Mouse (Mus musculus): ENCODE data around the gene Fndc10. TPM values are rescaled to one million over a fixed set of nuclear protein-coding genes. Genes with fewer than 3 reads are reported as not detected.

The Fndc10 gene
- 2.0 TPM for polyA plus RNA-seq (2014; fragmentation: Illumina TruSeq; extraction: RNeasy Lipid Tissue Mini Kit (QIAGEN cat#74804); ENCODE audit: low read depth, low replicate concordance)

DNA sequence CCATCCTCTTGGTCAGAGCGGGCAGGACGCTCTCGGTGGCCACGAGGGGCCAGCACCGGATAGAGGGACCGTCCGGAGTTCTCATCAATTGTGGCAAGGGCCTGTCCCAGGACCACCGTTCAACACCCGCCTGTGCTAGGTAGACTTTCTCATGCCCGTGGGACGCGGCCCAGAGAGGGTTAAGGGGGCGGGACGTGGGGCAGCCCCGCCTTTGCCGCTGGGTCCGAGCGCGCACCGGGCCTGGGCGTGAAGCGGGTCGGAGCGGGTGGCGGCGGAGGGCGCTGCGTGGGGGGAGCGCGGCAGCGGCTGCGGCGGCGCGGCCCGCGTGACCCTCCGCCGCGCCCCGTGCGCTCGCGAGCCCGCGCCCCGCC, at the start of gene Fndc10:
Gene Fndc10 (plus strand): TSS at position 232 of the 371 bp plus-strand sequence.

DNA sequence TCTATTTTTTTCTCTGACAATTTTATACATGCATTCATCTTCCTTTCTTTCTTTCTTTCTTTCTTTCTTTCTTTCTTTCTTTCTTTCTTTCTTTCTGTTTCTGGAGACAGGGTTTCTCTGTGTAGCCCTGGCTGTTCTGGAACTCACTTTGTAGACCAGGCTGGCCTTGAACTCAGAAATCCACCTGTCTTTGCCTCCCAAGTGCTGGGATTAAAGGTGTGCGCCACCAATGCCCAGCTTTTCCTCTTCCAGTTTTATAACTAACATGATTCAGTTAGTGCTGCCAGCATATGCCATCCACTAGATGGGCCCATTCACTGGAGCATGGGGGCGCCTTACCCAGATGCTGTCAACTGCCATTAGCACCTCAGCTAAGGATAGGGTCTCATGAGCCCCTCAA, 48.8 kb upstream of the Fndc10 start, which contains the start of gene Gm10563:
Gene Gm10563 (minus strand): TSS at position 101 of the 400 bp plus-strand sequence.

DNA sequence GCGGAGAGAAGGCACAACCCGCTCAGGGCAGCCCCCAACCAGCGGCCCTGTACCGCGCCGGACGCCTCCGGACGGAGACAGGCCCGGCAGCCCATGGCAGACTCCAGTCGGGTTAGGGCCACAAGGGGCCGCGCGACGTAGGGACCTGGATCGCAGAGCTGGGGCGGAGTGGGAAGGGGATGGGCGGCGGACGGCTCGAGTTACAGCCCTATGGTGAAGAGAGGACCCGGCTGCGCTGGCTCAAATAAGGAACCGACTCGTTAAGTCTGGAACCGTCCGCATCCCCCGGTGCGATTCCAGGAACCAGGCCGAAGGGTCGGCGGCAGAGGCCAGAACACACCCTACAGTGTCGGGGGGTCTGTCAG, 41.1 kb upstream of the Fndc10 start, which contains the start of gene Mmp23:
Gene Mmp23 (minus strand): TSS at position 299 of the 365 bp plus-strand sequence.

DNA sequence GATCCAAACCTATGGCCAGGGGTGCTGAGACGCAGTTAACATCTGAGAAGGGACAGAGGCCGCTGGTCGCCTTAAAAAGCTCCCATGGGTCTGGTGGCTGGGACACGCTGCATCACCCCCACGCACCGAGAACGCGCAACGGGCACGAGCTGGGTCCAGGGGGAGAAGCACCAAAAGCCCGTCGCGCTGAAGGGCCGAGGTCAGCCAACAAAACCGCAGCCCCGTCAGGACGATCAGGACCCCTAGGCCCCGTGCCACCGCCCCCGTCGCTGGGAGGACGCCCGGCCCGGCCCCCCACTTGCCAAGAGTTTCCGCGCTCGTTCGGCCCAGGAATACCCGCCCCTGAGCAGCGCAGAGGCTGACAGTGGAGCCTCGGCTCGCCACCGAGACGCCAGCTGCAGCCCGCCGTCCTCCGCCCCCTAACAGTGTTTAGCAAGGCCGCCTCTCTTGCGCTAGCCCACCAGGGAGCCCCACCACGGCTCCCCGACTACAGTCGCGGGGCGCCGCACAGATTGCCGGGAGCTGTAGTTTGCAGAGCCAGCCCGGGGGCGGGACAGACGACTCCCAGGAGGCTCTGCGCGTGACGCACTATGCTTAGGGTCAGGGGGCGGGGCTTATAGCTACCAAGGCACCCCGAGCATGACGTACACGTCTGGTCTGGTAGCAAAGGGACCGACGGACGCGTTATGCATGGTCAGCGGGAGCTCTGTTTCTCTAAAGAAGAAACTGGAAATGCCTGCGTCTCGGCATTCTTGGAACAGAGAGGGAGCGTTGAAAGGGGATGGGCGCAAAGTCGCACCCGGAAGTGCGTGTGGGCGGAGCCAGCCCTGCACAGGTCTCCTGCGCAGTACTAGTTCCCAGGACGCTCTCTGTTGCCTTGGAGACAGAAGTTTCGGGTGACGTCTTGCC, 25.2 kb upstream of the Fndc10 start, which contains the start of gene Mib2:
Gene Mib2 (minus strand): TSS at position 510 of the 909 bp plus-strand sequence.

DNA sequence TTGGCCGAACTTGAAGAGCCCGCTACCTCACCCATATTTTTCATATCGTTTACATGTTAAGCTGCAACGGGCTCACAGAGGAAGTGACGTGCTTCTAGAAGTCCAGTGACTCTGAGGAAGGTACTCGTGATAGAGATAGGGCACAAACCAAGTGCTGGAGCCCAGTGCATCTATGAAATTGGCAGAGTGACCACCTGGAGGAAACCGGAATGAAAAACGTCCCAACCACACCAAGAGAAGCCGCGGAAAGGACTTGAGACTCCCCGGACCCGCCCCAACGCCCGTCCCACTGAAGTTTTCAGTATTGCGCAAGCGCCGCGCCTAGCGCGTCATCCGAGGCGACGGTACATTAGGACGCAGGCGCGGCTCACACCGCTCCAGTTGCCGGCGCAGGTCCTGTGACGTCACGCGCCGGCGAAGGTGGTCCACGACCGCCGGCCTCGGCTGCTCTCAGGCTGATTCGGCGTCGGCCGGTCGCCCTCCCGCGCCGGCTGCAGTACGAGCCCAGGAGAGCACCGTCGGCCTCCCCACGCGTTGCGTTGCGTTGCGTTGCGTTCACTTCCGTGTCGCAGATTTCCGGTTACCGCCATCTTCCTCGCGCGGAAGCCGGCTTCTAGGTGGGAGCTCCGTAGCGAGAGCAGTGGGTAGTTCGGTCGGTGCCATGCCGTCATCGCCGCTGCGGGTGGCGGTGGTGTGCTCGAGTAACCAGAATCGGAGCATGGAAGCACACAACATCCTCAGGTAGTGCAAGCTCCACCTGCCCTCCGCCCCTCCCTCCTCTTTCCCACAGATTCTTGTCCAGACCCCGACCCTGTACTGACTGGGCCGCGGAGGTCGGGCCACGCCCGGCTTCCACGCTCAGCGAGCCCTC, 10.8 kb downstream of the Fndc10 start, which contains the start of gene Ssu72:
Gene Ssu72 (plus strand): TSS at position 80 of the 871 bp plus-strand sequence.

DNA sequence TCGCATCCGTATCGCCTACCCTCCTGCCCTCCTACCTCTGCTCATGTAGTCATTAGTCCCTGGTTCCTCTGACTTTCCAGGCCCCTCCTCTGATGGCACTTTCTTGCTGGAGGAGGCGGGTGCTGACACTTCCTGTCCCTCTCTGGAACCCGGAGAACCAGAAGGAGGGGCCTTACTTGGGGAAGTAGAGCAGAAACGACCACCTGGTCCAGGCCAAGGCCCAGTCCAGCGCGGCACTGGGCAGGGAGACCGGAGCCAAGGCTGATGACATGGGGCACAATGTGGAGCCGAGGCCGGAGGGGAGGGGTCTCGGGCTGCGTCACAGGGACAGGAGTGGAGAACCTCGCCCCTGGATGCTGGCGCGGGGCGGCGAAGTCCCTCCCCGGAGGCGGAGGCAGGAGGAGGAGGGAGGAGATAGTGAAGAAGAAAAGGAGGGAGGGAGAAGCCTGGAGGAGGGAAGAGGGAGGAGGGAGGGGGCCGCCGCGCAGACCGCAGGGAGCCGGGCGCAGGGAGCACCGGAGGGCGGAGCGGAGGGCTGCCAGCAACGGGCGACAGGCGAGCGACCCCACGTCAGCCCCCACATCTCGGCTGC, 40.3 kb downstream of the Fndc10 start, which contains the start of gene Tmem240:
Gene Tmem240 (plus strand): TSS at position 451 of the 592 bp plus-strand sequence.

Other genes with a start within 250 kb of the Fndc10 start
- gene Tmem52, start 225.2 kb upstream of the Fndc10 start, polyA plus RNA-seq (2014; fragmentation: Illumina TruSeq; extraction: RNeasy Lipid Tissue Mini Kit (QIAGEN cat#74804); ENCODE audit: low read depth, low replicate concordance) = not detected
- gene Gnb1, start 203.0 kb upstream of the Fndc10 start, polyA plus RNA-seq (2014; fragmentation: Illumina TruSeq; extraction: RNeasy Lipid Tissue Mini Kit (QIAGEN cat#74804); ENCODE audit: low read depth, low replicate concordance) = 228 TPM
- 136 TPM for gene Nadk, start 132.0 kb upstream of the Fndc10 start, polyA plus RNA-seq (2014; fragmentation: Illumina TruSeq; extraction: RNeasy Lipid Tissue Mini Kit (QIAGEN cat#74804); ENCODE audit: low read depth, low replicate concordance)
- 35.3 TPM for gene Slc35e2, start 92.9 kb upstream of the Fndc10 start, polyA plus RNA-seq (2014; fragmentation: Illumina TruSeq; extraction: RNeasy Lipid Tissue Mini Kit (QIAGEN cat#74804); ENCODE audit: low read depth, low replicate concordance)
- gene Cdk11b, start 69.5 kb upstream of the Fndc10 start, polyA plus RNA-seq (2014; fragmentation: Illumina TruSeq; extraction: RNeasy Lipid Tissue Mini Kit (QIAGEN cat#74804); ENCODE audit: low read depth, low replicate concordance) = 72.3 TPM
- not detected for gene Gm10563, start 48.9 kb upstream of the Fndc10 start, polyA plus RNA-seq (2014; fragmentation: Illumina TruSeq; extraction: RNeasy Lipid Tissue Mini Kit (QIAGEN cat#74804); ENCODE audit: low read depth, low replicate concordance)
- 0.82 TPM for gene Mmp23, start 41.0 kb upstream of the Fndc10 start, polyA plus RNA-seq (2014; fragmentation: Illumina TruSeq; extraction: RNeasy Lipid Tissue Mini Kit (QIAGEN cat#74804); ENCODE audit: low read depth, low replicate concordance)
- gene Mib2, start 25.1 kb upstream of the Fndc10 start, polyA plus RNA-seq (2014; fragmentation: Illumina TruSeq; extraction: RNeasy Lipid Tissue Mini Kit (QIAGEN cat#74804); ENCODE audit: low read depth, low replicate concordance) = 2.4 TPM
- 150 TPM for gene Ssu72, start 10.5 kb downstream of the Fndc10 start, polyA plus RNA-seq (2014; fragmentation: Illumina TruSeq; extraction: RNeasy Lipid Tissue Mini Kit (QIAGEN cat#74804); ENCODE audit: low read depth, low replicate concordance)
- not detected for gene Tmem240, start 40.5 kb downstream of the Fndc10 start, polyA plus RNA-seq (2014; fragmentation: Illumina TruSeq; extraction: RNeasy Lipid Tissue Mini Kit (QIAGEN cat#74804); ENCODE audit: low read depth, low replicate concordance)
- gene Atad3a, start 66.8 kb downstream of the Fndc10 start, polyA plus RNA-seq (2014; fragmentation: Illumina TruSeq; extraction: RNeasy Lipid Tissue Mini Kit (QIAGEN cat#74804); ENCODE audit: low read depth, low replicate concordance) = 6.4 TPM
- 0.52 TPM for gene Vwa1, start 80.4 kb downstream of the Fndc10 start, polyA plus RNA-seq (2014; fragmentation: Illumina TruSeq; extraction: RNeasy Lipid Tissue Mini Kit (QIAGEN cat#74804); ENCODE audit: low read depth, low replicate concordance)
- 0.70 TPM for gene Tmem88b, start 91.5 kb downstream of the Fndc10 start, polyA plus RNA-seq (2014; fragmentation: Illumina TruSeq; extraction: RNeasy Lipid Tissue Mini Kit (QIAGEN cat#74804); ENCODE audit: low read depth, low replicate concordance)
- not detected for gene Ankrd65, start 96.1 kb downstream of the Fndc10 start, polyA plus RNA-seq (2014; fragmentation: Illumina TruSeq; extraction: RNeasy Lipid Tissue Mini Kit (QIAGEN cat#74804); ENCODE audit: low read depth, low replicate concordance)
- gene Mrpl20, start 108.5 kb downstream of the Fndc10 start, polyA plus RNA-seq (2014; fragmentation: Illumina TruSeq; extraction: RNeasy Lipid Tissue Mini Kit (QIAGEN cat#74804); ENCODE audit: low read depth, low replicate concordance) = 89.5 TPM
- 83.8 TPM for gene Ccnl2, start 118.1 kb downstream of the Fndc10 start, polyA plus RNA-seq (2014; fragmentation: Illumina TruSeq; extraction: RNeasy Lipid Tissue Mini Kit (QIAGEN cat#74804); ENCODE audit: low read depth, low replicate concordance)
- gene Aurkaip1, start 136.9 kb downstream of the Fndc10 start, polyA plus RNA-seq (2014; fragmentation: Illumina TruSeq; extraction: RNeasy Lipid Tissue Mini Kit (QIAGEN cat#74804); ENCODE audit: low read depth, low replicate concordance) = 6.2 TPM
- 58.8 TPM for gene Mxra8, start 145.3 kb downstream of the Fndc10 start, polyA plus RNA-seq (2014; fragmentation: Illumina TruSeq; extraction: RNeasy Lipid Tissue Mini Kit (QIAGEN cat#74804); ENCODE audit: low read depth, low replicate concordance)
- gene Dvl1, start 153.1 kb downstream of the Fndc10 start, polyA plus RNA-seq (2014; fragmentation: Illumina TruSeq; extraction: RNeasy Lipid Tissue Mini Kit (QIAGEN cat#74804); ENCODE audit: low read depth, low replicate concordance) = 2.0 TPM
- gene Tas1r3, start 169.0 kb downstream of the Fndc10 start, polyA plus RNA-seq (2014; fragmentation: Illumina TruSeq; extraction: RNeasy Lipid Tissue Mini Kit (QIAGEN cat#74804); ENCODE audit: low read depth, low replicate concordance) = not detected
- gene Cptp, start 175.1 kb downstream of the Fndc10 start, polyA plus RNA-seq (2014; fragmentation: Illumina TruSeq; extraction: RNeasy Lipid Tissue Mini Kit (QIAGEN cat#74804); ENCODE audit: low read depth, low replicate concordance) = 5.8 TPM
- 3.3 TPM for gene Ints11, start 175.2 kb downstream of the Fndc10 start, polyA plus RNA-seq (2014; fragmentation: Illumina TruSeq; extraction: RNeasy Lipid Tissue Mini Kit (QIAGEN cat#74804); ENCODE audit: low read depth, low replicate concordance)
- gene Pusl1, start 197.4 kb downstream of the Fndc10 start, polyA plus RNA-seq (2014; fragmentation: Illumina TruSeq; extraction: RNeasy Lipid Tissue Mini Kit (QIAGEN cat#74804); ENCODE audit: low read depth, low replicate concordance) = 1.8 TPM
- gene Acap3, start 197.5 kb downstream of the Fndc10 start, polyA plus RNA-seq (2014; fragmentation: Illumina TruSeq; extraction: RNeasy Lipid Tissue Mini Kit (QIAGEN cat#74804); ENCODE audit: low read depth, low replicate concordance) = 0.82 TPM
- gene Ube2j2, start 249.5 kb downstream of the Fndc10 start, polyA plus RNA-seq (2014; fragmentation: Illumina TruSeq; extraction: RNeasy Lipid Tissue Mini Kit (QIAGEN cat#74804); ENCODE audit: low read depth, low replicate concordance) = 81.4 TPM

Measured in adrenal gland, adult 10 weeks (tissue).